Mouse (Mus musculus): ENCODE data around the gene Zic3.

Gene Zic3

DNA sequence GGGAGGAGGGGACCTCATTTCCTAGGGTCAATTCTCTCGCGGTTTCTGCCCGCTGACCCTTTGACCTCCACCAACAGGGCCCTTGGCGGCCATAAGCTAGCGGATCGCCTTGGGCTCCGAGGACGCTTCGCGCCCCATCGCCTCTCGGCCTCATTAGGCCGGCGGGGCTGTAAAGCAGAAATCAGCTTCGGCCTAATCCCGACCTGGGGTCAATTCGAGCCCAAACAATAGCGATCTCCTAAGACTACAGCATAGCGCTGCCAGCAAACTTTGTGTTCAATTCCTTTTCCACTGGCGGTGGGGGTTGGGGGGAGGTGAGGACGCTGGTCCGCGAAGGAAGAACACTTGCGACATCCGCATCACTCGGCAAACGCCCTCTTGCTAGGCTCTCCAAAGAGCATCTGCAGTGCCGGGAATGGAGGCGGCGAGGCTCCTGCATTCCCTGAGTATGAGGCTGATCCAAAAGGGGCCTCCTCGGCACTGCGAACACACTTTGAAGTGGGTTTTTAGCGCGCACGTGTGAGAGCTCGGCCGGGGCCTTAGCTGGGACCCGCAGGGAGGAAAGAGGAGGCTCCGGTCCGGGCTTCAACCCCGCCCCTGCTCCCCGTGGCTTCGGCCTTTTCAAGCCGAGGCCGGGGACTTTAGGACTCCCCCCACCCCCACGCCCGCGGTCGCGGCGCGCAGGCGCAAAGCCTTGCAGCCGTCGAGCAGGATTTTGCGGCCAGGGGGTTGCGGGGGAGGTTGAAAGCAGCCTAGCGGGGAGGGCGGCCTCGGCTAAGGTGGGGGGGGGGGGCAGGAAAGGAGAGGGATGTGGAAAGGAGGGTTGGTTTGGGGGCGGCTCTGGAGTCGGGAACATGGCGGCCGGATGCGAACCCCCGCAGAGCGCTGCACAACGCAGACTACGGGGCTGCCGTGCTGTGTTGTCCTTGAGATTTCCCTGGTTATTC, 15.8 kb downstream of the Zic3 start:
- in situ Hi-C loops (cut with MboI; ENCODE audit: unreplicated experiment in 2 of 2), result no loop called here

DNA sequence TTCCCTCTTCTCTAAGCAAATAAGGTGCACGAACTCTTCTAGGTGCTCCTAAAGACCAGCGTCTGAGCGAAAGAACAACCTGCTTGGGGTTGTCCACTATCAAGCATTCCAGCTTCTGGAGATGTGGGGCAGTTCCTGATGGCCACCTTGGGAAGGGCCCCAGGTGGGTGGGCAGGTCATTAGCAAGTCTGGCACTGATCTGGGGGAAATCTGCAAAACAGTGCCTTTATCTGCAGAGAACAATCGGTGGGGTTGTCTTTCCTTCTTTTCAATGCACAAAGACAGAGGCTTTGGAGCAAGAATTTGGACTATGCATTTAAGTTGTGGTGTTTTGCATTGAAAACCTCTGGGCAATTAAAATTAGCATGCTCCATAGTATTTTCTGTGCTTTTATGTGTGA, 17.2 kb downstream of the Zic3 start:
- in situ Hi-C loops (cut with MboI; ENCODE audit: unreplicated experiment in 2 of 2), result no loop called here

DNA sequence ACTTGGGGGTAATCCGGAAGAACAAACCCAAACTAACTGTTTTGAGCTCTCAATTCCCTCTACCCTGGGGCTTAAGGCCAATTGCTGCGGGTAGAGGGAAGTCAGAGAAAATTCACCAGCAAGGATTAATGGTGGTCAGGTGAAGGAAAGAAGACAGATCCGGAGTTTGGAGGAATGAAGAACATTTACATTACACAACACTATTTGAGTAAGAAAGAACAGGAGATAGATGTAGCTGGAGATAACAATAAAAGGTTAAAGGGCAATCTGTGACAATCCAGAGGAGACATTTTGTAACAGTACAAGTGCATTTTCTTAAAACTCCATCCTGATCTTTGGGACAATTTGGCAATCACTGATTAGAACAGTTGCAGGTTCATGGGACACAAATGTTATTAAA, 19.4 kb downstream of the Zic3 start:
- in situ Hi-C loops (cut with MboI; ENCODE audit: unreplicated experiment in 2 of 2), result no loop called here

DNA sequence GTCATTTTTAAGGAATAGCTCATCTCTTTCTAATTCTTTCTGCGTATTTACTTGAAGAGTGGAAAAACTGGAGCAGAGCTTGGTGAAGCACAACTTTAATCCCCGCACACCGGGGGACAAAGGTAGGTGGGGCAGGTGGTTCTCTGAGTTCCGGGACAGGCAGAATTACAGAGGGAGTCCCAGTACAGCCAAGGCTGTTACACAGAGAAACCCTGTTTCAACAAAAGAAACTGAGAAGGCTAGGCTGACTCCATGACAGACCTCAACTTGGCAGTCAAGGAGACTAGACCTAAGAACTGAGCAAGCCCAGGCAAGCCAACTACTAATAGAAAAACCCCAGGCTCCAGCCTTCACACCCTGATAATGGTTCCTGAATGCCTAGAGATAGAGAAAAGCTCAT, 20.0 kb downstream of the Zic3 start:
- in situ Hi-C loops (cut with MboI; ENCODE audit: unreplicated experiment in 2 of 2), result no loop called here
